Mouse (Mus musculus) intestine, embryonic 16.5 days (tissue): ENCODE results near the gene Kcnf1. TPM values are rescaled to one million over a fixed set of nuclear protein-coding genes. Genes with fewer than 3 reads are reported as not detected.
"Not testable (repeated sequence)": the region's sequence is repeated elsewhere in the genome, so short reads cannot be mapped to it uniquely, and the experiment has no call there.

Experiments used
- ATAC-seq: fragments of 200-750 bp; cut with Nextera tagmentation; 2 replicates; pipeline ENCODE4 v1.8.0; 2017; ENCODE audit warnings: moderate TSS enrichment, moderate library complexity
- H3K27ac ChIP-seq: fragments of 300-500 bp; sonication (generic); 2 replicates; pipeline ENCODE4 v1.5.1; 2014; ENCODE audit warnings: mild to moderate bottlenecking, low read length
- H3K27me3 ChIP-seq: fragments of 300-500 bp; sonication (generic); replicated peaks from 2 replicates; pipeline ENCODE4 v1.6.1; 2014; ENCODE audit warnings: low read length, control low read depth, mixed read lengths; ENCODE audit not compliant: control insufficient read depth, insufficient read depth
- H3K36me3 ChIP-seq: fragments of 300-500 bp; sonication (generic); 2 replicates; pipeline ENCODE4 v1.6.1; 2014; ENCODE audit warnings: low read length, control low read depth; ENCODE audit not compliant: control insufficient read depth, insufficient read depth
- H3K4me1 ChIP-seq: fragments of 300-500 bp; sonication (generic); 2 replicates; pipeline ENCODE4 v1.6.1; 2014; ENCODE audit warnings: low read length, control low read depth, mixed read lengths; ENCODE audit not compliant: control insufficient read depth, insufficient read depth
- H3K4me2 ChIP-seq: fragments of 300-500 bp; sonication (generic); 2 replicates; pipeline ENCODE4 v1.6.1; 2014; ENCODE audit warnings: low read depth, low read length, control low read depth
- H3K4me3 ChIP-seq: fragments of 300-500 bp; sonication (generic); 2 replicates; pipeline ENCODE4 v1.5.1; 2014; ENCODE audit warnings: mild to moderate bottlenecking, low read length
- H3K9ac ChIP-seq: fragments of 300-500 bp; sonication (generic); 2 replicates; pipeline ENCODE4 v1.6.1; 2014; ENCODE audit warnings: low read depth, low read length
- H3K9me3 ChIP-seq: fragments of 300-500 bp; sonication (generic); 2 replicates; pipeline ENCODE4 v1.6.1; 2016; ENCODE audit warnings: low read length, control low read depth; ENCODE audit not compliant: control insufficient read depth
- WGBS: fragments of 180-500 bp; shearing (Covaris S2); extraction: QIAGEN DNeasy Blood & Tissue Kit; methylation state at CpG from one replicate; pipeline ENCODE4 v1.1.7; 2014; 5-methylcytosine and 5-hydroxymethylcytosine counted together
- polyA plus RNA-seq: library from polyadenylated mRNA; unstranded; fragments of >200 nt; fragmentation: Nextera tagmentation; extraction: Ambion mirVana; gene quantifications from 2 replicates; pipeline ENCODE4 v1.2.1, GENCODE M21; 2015

Gene Kcnf1
- polyA plus RNA-seq, 1 experiment from 2014 or later, result 0.61 TPM

DNA sequence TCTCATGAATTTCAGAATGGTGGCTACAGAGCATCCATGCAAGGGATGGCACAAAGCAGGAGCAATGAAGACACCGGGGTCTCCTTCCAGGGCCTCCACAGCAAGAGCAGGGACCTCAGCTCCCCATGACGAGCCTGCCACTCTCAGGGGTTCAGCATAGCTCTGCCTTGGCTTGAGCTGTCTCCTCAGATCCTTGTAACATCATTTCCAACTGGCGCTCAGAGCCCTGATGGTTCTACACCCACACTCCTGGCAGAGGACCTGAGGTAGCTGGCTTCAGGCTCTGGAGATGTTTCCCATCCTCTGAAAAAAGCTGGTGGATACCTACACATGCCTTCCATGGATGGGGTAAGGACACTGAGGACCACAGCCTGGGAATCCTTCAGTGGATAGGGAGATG is 36.3 kb downstream of the Kcnf1 start:
- no peak for ATAC-seq
- WGBS, result 84% methylated on average over 3 of the region's 3 CpGs
- H3K27me3 ChIP-seq, result no peaks in the 10 kb centered on the region
- no peak overlapping the region for H3K4me2 ChIP-seq
- H3K36me3 ChIP-seq, result no peaks in the 10 kb centered on the region
- no peak overlapping the region for H3K4me3 ChIP-seq
- H3K9ac ChIP-seq, result no peak overlapping the region
- H3K27ac ChIP-seq, result no peak overlapping the region
- H3K9me3 ChIP-seq, result no peaks in the 10 kb centered on the region
- no peaks in the 10 kb centered on the region for H3K4me1 ChIP-seq

DNA sequence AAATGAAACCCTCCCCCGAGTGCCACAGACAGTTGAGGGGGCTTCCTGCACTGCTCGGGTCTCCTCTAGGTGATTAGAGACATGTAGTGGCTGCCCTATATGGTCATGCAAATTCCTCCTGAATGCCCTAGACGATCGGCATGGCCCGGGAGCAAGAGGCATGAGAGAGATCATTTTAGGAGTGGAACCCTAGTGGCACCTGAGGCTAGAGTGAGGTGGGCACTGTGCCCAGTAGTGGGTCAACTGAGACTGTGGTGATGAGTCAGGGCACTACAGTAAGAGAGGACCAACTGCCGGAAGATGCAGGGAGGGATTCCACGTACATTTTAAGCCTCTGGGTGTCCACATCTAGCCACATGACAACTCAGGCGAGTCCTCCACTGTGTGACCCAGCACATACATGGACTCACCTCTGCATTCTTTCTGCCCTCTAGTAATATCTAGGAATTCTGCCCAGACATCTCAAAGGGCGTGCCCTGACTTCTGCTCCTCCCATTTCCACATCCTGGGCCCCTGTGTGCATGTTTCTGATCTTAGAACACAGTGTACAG is 42.1 kb downstream of the Kcnf1 start:
- no peak overlapping the region for H3K4me3 ChIP-seq
- 77% methylated on average over 9 of the region's 9 CpGs for whole genome bisulfite sequencing
- no peaks in the 10 kb centered on the region for H3K4me1 ChIP-seq
- H3K27me3 ChIP-seq, result no peaks in the 10 kb centered on the region
- H3K27ac ChIP-seq, result no peak overlapping the region
- H3K9me3 ChIP-seq, result no peaks in the 10 kb centered on the region
- H3K36me3 ChIP-seq, result no peaks in the 10 kb centered on the region
- no peak overlapping the region for H3K4me2 ChIP-seq
- no peak overlapping the region for H3K9ac ChIP-seq
- ATAC-seq, result no peak

DNA sequence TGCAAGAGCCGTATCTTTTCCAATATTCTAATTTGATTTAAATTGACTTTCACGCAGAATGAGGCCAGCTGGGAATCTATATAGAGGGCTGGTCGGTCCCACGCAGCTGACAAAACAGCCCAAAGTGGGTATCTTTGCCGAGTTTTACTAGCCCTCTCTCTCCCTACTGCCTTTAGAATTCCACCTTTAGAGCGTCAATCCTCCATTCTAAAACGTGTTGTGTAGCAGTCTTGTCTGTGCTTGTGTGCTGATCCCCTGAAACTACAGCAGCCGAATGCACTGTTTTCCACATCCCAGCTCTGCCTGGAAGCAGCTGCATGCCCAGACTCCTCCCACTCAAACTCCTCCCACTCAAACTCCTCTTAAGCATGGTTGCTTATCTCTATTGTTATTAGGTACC is 44.4 kb downstream of the Kcnf1 start:
- H3K4me1 ChIP-seq, result no peaks in the 10 kb centered on the region
- H3K9ac ChIP-seq, result no peak overlapping the region
- H3K4me2 ChIP-seq, result no peak overlapping the region
- ATAC-seq, result no peak
- H3K9me3 ChIP-seq, result no peaks in the 10 kb centered on the region
- no peak overlapping the region for H3K4me3 ChIP-seq
- no peak overlapping the region for H3K27ac ChIP-seq
- H3K36me3 ChIP-seq, result no peaks in the 10 kb centered on the region
- 64% methylated on average over 8 of the region's 8 CpGs for WGBS
- H3K27me3 ChIP-seq, result no peaks in the 10 kb centered on the region

DNA sequence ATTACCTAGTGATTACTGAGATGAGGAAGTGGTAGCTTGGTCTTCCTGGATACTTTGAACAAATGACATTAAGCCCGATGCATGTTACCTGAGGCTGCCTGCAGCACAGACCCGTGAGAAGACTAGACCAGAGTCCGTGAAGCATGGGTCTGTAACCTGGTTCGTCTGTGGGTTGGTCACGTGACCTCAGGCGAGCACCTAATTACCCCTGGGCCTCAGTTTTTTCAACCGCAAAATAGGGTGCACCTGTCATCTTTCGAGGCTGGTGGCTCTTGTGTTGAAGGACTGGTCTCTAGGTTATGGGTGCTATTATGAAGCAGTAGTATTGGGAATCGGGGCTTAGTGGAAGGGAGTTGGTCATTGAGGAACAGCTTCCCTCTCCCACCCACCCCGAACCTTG is 45.1 kb downstream of the Kcnf1 start:
- H3K4me1 ChIP-seq, result no peaks in the 10 kb centered on the region
- no peak for ATAC-seq
- no peaks in the 10 kb centered on the region for H3K36me3 ChIP-seq
- no peak overlapping the region for H3K4me2 ChIP-seq
- 91% methylated on average over 10 of the region's 10 CpGs for WGBS
- H3K9ac ChIP-seq, result no peak overlapping the region
- no peaks in the 10 kb centered on the region for H3K27me3 ChIP-seq
- no peak overlapping the region for H3K27ac ChIP-seq
- H3K9me3 ChIP-seq, result no peaks in the 10 kb centered on the region
- no peak overlapping the region for H3K4me3 ChIP-seq

DNA sequence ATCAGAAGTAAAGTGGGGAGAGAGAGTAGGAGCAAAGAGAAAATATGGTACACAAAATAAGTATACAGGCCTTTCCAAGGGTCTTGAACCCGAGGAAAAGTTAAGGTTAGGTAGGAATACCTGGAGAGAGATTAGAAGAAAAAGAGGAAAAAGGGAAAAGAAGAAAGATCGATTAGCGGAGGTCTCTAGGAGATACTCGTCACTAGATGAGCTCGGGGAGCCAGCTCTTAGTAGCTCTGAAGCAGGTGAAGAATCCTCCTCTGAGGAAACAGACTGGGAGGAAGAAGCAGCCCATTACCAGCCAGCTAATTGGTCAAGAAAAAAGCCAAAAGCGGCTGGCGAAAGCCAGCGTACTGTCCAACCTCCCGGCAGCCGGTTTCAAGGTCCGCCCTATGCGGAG is 53.8 kb downstream of the Kcnf1 start:
- WGBS, result 99% methylated on average over 10 of the region's 12 CpGs

More for the DNA sequence above, 53.8 kb downstream of the Kcnf1 start:
- not testable (repeated sequence) for H3K9ac ChIP-seq, H3K4me1 ChIP-seq, H3K4me3 ChIP-seq, H3K27ac ChIP-seq, H3K27me3 ChIP-seq, H3K36me3 ChIP-seq, H3K4me2 ChIP-seq, H3K9me3 ChIP-seq, ATAC-seq

Other genes with a start within 250 kb of the Kcnf1 start
- 14.4 and 15.4 TPM in 2 replicates for gene Pqlc3, start 176.5 kb downstream of the Kcnf1 start, polyA plus RNA-seq
- gene 2410004P03Rik, start 165.2 kb downstream of the Kcnf1 start, polyA plus RNA-seq, result 0.12 and 0.13 TPM in 2 replicates
- 612 and 650 TPM in 2 replicates for gene Pdia6, start 89.7 kb upstream of the Kcnf1 start, polyA plus RNA-seq
- gene Atp6v1c2, start 152.5 kb upstream of the Kcnf1 start, polyA plus RNA-seq, result 0.18 TPM in 1 of 2 replicates, not detected in the other
- gene Nol10, start 171.6 kb upstream of the Kcnf1 start, polyA plus RNA-seq, result 13.3 and 14.5 TPM in 2 replicates